ENCODE assay signal across 12 mouse cellular contexts in genomic region chr9:32176612-32177011, GRCm38 (mm10).
A peak's percentile ranks its signal among the peaks of the same experiment; 100 is the strongest.
DNase-seq lines count a peak whose midpoint lies in the region; ATAC-seq and TF ChIP-seq lines count a peak whose summit lies in the region.
"Had no signal": no experiment of that assay in that cellular context is flagged by ENCODE, and none has a peak within 500 bp of the region (broad histone marks: within the 10 kb centered on the region; RNA-seq: fewer than 3 reads in every experiment).

No protein-coding gene starts in this region.

- 52% methylated on average over 4 of the region's 4 CpGs for WGBS in hindbrain, embryonic 13.5 days
- 88% methylated on average over 4 of the region's 4 CpGs for WGBS in hindbrain, embryonic 10.5 days

- H3K4me1 ChIP-seq in hindbrain, embryonic 13.5 days (replicated peaks), result peaks cover 8% of the 10 kb centered on the region
- H3K4me1 ChIP-seq in hindbrain, embryonic 10.5 days (replicated peaks), result no peaks in the 10 kb centered on the region
- H3K4me1 ChIP-seq: limb, embryonic 12.5 days; midbrain, embryonic 12.5 days; stomach, embryonic 15.5 days had no signal

- H3K4me2 ChIP-seq in hindbrain, embryonic 13.5 days, result no peak overlapping the region
- H3K4me2 ChIP-seq: limb, embryonic 12.5 days; midbrain, embryonic 12.5 days; stomach, embryonic 15.5 days had no signal

- no peaks in the 10 kb centered on the region for H3K27me3 ChIP-seq in hindbrain, embryonic 13.5 days
- H3K27me3 ChIP-seq in hindbrain, embryonic 10.5 days (ENCODE audit: insufficient read depth, poor library complexity, severe bottlenecking), result no peaks in the 10 kb centered on the region
- H3K27me3 ChIP-seq: limb, embryonic 12.5 days; midbrain, embryonic 12.5 days; stomach, embryonic 15.5 days had no signal

- DNase-seq in hindbrain, embryonic 10.5 days (ENCODE audit: low spot score), result no peak
- DNase-seq in Muller cell, postnatal 12 days (ENCODE audit: inconsistent ontology term), result peak; percentile 91
- peak; percentile 67 for DNase-seq in brain, embryonic 14.5 days (ENCODE audit: low read depth)
- DNase-seq in kidney, postnatal 4 days, result peak; percentile 30 to 35
- no peak for DNase-seq in left cerebral cortex, adult 11 months (ENCODE audit: low spot score)
- DNase-seq in adrenal gland, adult 18-20 months (ENCODE audit: low spot score in 2 of 2), result no peak
- DNase-seq in adrenal gland, adult (ENCODE audit: inconsistent age in 2 of 2, low spot score in 1 of 2), result no peak
- DNase-seq: cerebellum, adult 11 months had no signal

- H3K27ac ChIP-seq in hindbrain, embryonic 13.5 days, result no peak overlapping the region
- no peak overlapping the region for H3K27ac ChIP-seq in hindbrain, embryonic 10.5 days
- H3K27ac ChIP-seq: limb, embryonic 12.5 days; midbrain, embryonic 12.5 days; stomach, embryonic 15.5 days had no signal

- TF ChIP-seq CTCF in brain, embryonic 14.5 days (IDR thresholded peaks at IDR 0.05; ENCODE audit: borderline replicate concordance, extremely low read depth, insufficient read depth, insufficient read length), result no peak

- no peak for TF ChIP-seq POLR2A in brain, embryonic 14.5 days (IDR thresholded peaks at IDR 0.05; ENCODE audit: borderline replicate concordance, extremely low read depth, insufficient read depth, insufficient read length, poor library complexity, severe bottlenecking)

- ATAC-seq in hindbrain, embryonic 13.5 days (ENCODE audit: low FRiP score), result peak; percentile 52; the same call in 1 of the 2 replicates

- no peak overlapping the region for H3K9ac ChIP-seq in hindbrain, embryonic 13.5 days
- H3K9ac ChIP-seq: limb, embryonic 12.5 days; midbrain, embryonic 12.5 days; stomach, embryonic 15.5 days had no signal

- H3K4me3 ChIP-seq in hindbrain, embryonic 13.5 days, result no peak overlapping the region
- H3K4me3 ChIP-seq in hindbrain, embryonic 10.5 days, result no peak overlapping the region
- H3K4me3 ChIP-seq: limb, embryonic 12.5 days; midbrain, embryonic 12.5 days; stomach, embryonic 15.5 days had no signal

- no peaks in the 10 kb centered on the region; the same call in 1 of the 2 replicates for H3K36me3 ChIP-seq in hindbrain, embryonic 13.5 days
- H3K36me3 ChIP-seq in hindbrain, embryonic 10.5 days, result 0 out of 2 replicates have a peak, but pooled peaks cover 4% of the 10 kb centered on the region
- H3K36me3 ChIP-seq: limb, embryonic 12.5 days; midbrain, embryonic 12.5 days; stomach, embryonic 15.5 days had no signal

- no peaks in the 10 kb centered on the region for H3K9me3 ChIP-seq in hindbrain, embryonic 13.5 days
- H3K9me3 ChIP-seq in hindbrain, embryonic 10.5 days, result no peaks in the 10 kb centered on the region
- H3K9me3 ChIP-seq: limb, embryonic 12.5 days; midbrain, embryonic 12.5 days; stomach, embryonic 15.5 days had no signal

Comparison
In these comparisons a context has a peak if more than half of its experiments do, and no peak if none do; other contexts are left out.
1. DNase-seq: peak in Muller cell, postnatal 12 days (single experiment), brain, embryonic 14.5 days (single experiment) and kidney, postnatal 4 days (2 of 2); none in hindbrain, embryonic 10.5 days (single experiment), left cerebral cortex, adult 11 months (single experiment), adrenal gland, adult 18-20 months (0 of 2) and adrenal gland, adult (0 of 2).